Mouse (Mus musculus) limb, embryonic 13.5 days (tissue): ENCODE measurements around the gene Krt78. TPM values are rescaled to one million over a fixed set of nuclear protein-coding genes. Genes with fewer than 3 reads are reported as not detected.
"Not testable (repeated sequence)": the region's sequence is repeated elsewhere in the genome, so short reads cannot be mapped to it uniquely, and the experiment has no call there.

Source experiments
- ATAC-seq: fragments of 200-750 bp; cut with Nextera tagmentation; 2 replicates; pipeline ENCODE4 v1.8.0; 2017; ENCODE audit warnings: low read depth, moderate number of reproducible peaks, moderate TSS enrichment; ENCODE audit not compliant: low FRiP score
- H3K27ac ChIP-seq: fragments of 300-500 bp; sonication (generic); 2 replicates; pipeline ENCODE4 v1.5.1; 2015; ENCODE audit warnings: inconsistent platforms, mild to moderate bottlenecking, moderate library complexity
- H3K27me3 ChIP-seq: fragments of 300-500 bp; sonication (generic); 2 replicates; pipeline ENCODE4 v1.6.1; 2015; ENCODE audit warnings: mild to moderate bottlenecking, inconsistent platforms
- H3K36me3 ChIP-seq: fragments of 300-500 bp; sonication (generic); 2 replicates; pipeline ENCODE4 v1.6.1; 2015; ENCODE audit warnings: inconsistent platforms, mild to moderate bottlenecking, moderate library complexity
- H3K4me1 ChIP-seq: fragments of 300-500 bp; sonication (generic); 2 replicates; pipeline ENCODE4 v1.6.1; 2015; ENCODE audit warnings: inconsistent platforms
- H3K4me2 ChIP-seq: fragments of 300-500 bp; sonication (generic); replicated peaks from 2 replicates; pipeline ENCODE4 v1.6.1; 2015; ENCODE audit warnings: inconsistent platforms, mild to moderate bottlenecking, moderate library complexity
- H3K4me3 ChIP-seq: fragments of 300-500 bp; sonication (generic); 2 replicates; pipeline ENCODE4 v1.5.1; 2015; ENCODE audit warnings: moderate library complexity, mild to moderate bottlenecking, inconsistent platforms
- H3K9ac ChIP-seq: fragments of 300-500 bp; sonication (generic); 2 replicates; pipeline ENCODE4 v1.6.1; 2015; ENCODE audit warnings: mild to moderate bottlenecking, inconsistent platforms
- H3K9me3 ChIP-seq: fragments of 300-500 bp; sonication (generic); 2 replicates; pipeline ENCODE4 v1.6.1; 2016; ENCODE audit warnings: inconsistent platforms
- WGBS: fragments of 180-500 bp; shearing (Covaris S2); methylation state at CpG from one replicate; pipeline ENCODE4 v1.1.7; 2015; 5-methylcytosine and 5-hydroxymethylcytosine counted together
- polyA plus RNA-seq: library from polyadenylated mRNA; unstranded; fragments of >200 nt; fragmentation: Nextera tagmentation; extraction: Ambion mirVana; gene quantifications from 2 replicates; pipeline ENCODE4 v1.2.1, GENCODE M21; 2015

The Krt78 gene
- 0.06 TPM in 1 of 2 replicates, not detected in the other for polyA plus RNA-seq

- Histone ChIP-seq H3K27me3 (no peaks in the 10 kb centered on the region), H3K9me3 (no peaks in the 10 kb centered on the region), H3K27ac (no peak within 1 kb of the TSS), H3K4me2 (no peak within 1 kb of the TSS), H3K4me1 (no peaks in the 10 kb centered on the region), H3K36me3 (no peaks in the 10 kb centered on the region), H3K4me3 (no peak within 1 kb of the TSS), H3K9ac (no peak within 1 kb of the TSS)
- no peak for ATAC-seq
- WGBS = 86% methylated on average over 9 of the region's 9 CpGs
Observed at GRCm38 (mm10) chr15:101954187-101954586, at the start of gene Krt78. Krt78 (minus strand) TSS chr15:101954287.

GRCm38 (mm10) chr15:102003516-102003915 is 49.4 kb upstream of the Krt78 start:
- H3K9ac ChIP-seq = peak overlapping the region; percentile 61; the same call in 1 of the 2 replicates
- 19% methylated on average over 12 of the region's 12 CpGs for WGBS
- peaks cover 66% of the 10 kb centered on the region for H3K27me3 ChIP-seq
- ATAC-seq = no peak
- peak overlapping the region; percentile 63 for H3K4me2 ChIP-seq
- no peaks in the 10 kb centered on the region for H3K36me3 ChIP-seq
- no peak overlapping the region for H3K27ac ChIP-seq
- no peaks in the 10 kb centered on the region for H3K9me3 ChIP-seq
- peaks cover 31% of the 10 kb centered on the region for H3K4me1 ChIP-seq
- peak overlapping the region; percentile 39 for H3K4me3 ChIP-seq

DNA sequence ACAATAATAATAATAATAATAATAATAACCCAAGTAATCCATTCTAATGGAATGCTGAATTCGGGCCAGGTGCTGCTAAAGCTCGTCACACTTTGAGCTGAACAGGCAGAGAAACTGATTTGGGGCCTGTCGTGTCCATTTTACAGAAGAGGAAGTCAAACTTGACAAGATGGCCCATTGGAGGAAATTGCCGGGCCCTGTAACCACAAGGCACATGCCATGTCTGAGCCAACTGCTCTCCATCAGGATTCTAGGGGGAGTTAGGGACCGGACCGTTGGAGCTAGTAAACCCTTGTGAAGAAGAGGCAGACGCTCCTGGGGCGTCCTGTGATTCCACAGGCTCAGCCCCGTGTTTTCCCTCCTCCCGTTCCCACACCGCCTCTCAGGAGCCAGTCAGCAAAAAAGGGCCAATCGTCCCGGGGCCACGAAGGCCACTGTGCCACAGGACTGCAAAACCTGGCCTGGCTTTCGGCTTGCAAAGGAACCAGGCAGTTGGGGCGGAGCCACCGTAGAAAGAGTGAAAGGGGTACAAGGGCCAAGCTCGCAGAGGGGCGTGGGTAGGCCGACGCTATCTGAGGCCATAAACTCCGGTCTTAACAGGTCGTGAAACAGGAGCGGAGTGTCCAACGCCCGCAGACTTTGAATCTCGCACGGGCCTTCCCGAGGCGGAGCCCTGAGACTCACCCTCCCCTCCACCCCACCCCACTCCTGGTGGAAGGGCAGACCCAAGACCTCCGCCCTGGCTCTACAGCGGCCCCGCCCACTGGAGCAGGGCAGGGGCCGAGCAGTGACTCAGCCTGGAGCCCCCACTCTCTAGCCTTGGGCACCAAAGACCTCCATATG is 48.8 kb upstream of the Krt78 start:
- ATAC-seq = peak; percentile 64; the same call in 1 of the 2 replicates
- Histone ChIP-seq H3K4me2 (peak overlapping the region; percentile 63), H3K9ac (peak overlapping the region; percentile 61), H3K9me3 (no peaks in the 10 kb centered on the region), H3K27ac (no peak overlapping the region), H3K36me3 (no peaks in the 10 kb centered on the region), H3K4me3 (peak overlapping the region; percentile 39), H3K4me1 (peaks cover 31% of the 10 kb centered on the region), H3K27me3 (peaks cover 62% of the 10 kb centered on the region)
- WGBS = 3% methylated on average over 34 of the region's 34 CpGs

- Histone ChIP-seq H3K4me1 (peaks cover 13% of the 10 kb centered on the region), H3K4me2 (no peak overlapping the region), H3K27me3 (peaks cover 41% of the 10 kb centered on the region), H3K27ac (no peak overlapping the region), H3K9ac (no peak overlapping the region), H3K9me3 (peaks cover 3% of the 10 kb centered on the region; the same call in 1 of the 2 replicates), H3K4me3 (no peak overlapping the region), H3K36me3 (no peaks in the 10 kb centered on the region)
- ATAC-seq = no peak
- WGBS = 89% methylated on average over 11 of the region's 11 CpGs
Observed at GRCm38 (mm10) chr15:101999676-102000335, 45.7 kb upstream of the Krt78 start.

DNA sequence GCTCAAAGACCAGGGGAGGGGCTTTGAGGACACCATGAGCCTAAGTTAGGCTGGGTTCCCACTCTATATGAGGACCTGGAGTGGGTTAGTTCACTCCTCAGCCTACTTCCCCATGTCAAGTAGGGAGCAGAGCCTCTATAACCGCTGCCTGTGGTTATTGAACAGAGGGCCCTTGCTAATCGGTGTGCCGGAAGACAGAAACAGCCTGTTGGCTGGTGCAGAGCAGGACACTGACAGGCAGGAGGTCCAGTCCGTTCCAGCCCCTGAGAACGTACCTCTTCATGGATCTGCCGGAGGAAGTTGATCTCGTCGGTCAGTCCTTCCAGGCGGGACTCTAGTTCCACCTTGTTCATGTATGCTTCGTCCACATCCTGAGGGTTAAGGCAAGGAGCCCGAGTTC is 45.1 kb upstream of the Krt78 start:
- Histone ChIP-seq H3K9me3 (peaks cover 3% of the 10 kb centered on the region; the same call in 1 of the 2 replicates), H3K4me2 (no peak overlapping the region), H3K4me1 (peaks cover 13% of the 10 kb centered on the region), H3K27me3 (peaks cover 34% of the 10 kb centered on the region), H3K36me3 (no peaks in the 10 kb centered on the region), H3K9ac (no peak overlapping the region), H3K27ac (no peak overlapping the region), H3K4me3 (no peak overlapping the region)
- ATAC-seq = no peak
- 90% methylated on average over 11 of the region's 11 CpGs for WGBS

DNA sequence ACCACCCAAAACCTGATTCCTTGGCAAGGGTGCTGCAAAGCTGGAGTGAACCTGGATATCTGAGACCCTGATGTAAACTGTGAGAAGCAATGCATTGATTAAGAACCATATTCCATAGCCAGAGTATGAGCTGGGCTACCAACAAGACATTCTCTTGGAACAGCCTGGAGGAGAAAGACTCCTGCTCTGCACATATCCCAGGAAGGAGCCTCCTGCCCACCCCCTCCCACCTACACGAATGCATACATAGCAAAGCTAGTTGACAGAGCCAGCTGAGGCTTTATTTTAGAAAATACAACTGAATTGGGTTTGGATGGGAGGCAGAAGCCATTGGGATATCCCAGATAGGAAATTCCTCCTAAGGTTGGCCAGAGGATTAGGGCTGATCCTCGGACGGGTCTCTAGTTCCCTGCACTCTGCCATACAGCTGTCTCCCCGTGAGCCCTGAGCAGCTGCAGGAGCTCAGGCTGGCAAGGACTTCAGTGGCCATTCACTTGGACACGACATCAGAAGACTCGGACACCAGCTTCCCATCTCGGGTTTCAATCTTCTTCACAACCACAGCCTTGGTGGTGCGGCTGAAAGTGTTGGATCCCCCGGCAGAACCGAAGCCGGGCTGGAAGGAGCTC is 42.5 kb upstream of the Krt78 start:
- not testable (repeated sequence) for H3K9ac ChIP-seq
- 72% methylated on average over 11 of the region's 11 CpGs for WGBS

GRCm38 (mm10) chr15:101995484-101996236 is 41.6 kb upstream of the Krt78 start:
- no peak overlapping the region for H3K9ac ChIP-seq
- H3K27ac ChIP-seq = no peak overlapping the region; the same call in 1 of the 2 replicates
- WGBS = 88% methylated on average over 4 of the region's 4 CpGs
- 0 out of 2 replicates have a peak, but pooled peaks cover 3% of the 10 kb centered on the region for H3K27me3 ChIP-seq
- ATAC-seq = no peak
- no peaks in the 10 kb centered on the region for H3K36me3 ChIP-seq
- no peak overlapping the region for H3K4me2 ChIP-seq
- H3K4me3 ChIP-seq = no peak overlapping the region
- no peaks in the 10 kb centered on the region for H3K4me1 ChIP-seq
- peaks cover 3% of the 10 kb centered on the region; the same call in 1 of the 2 replicates for H3K9me3 ChIP-seq

More for the DNA sequence above, 42.5 kb upstream of the Krt78 start:
- not testable (repeated sequence) for H3K4me1 ChIP-seq, H3K4me3 ChIP-seq, H3K36me3 ChIP-seq, H3K4me2 ChIP-seq, H3K27ac ChIP-seq, H3K27me3 ChIP-seq, H3K9me3 ChIP-seq
- peak; percentile 80 for ATAC-seq

DNA sequence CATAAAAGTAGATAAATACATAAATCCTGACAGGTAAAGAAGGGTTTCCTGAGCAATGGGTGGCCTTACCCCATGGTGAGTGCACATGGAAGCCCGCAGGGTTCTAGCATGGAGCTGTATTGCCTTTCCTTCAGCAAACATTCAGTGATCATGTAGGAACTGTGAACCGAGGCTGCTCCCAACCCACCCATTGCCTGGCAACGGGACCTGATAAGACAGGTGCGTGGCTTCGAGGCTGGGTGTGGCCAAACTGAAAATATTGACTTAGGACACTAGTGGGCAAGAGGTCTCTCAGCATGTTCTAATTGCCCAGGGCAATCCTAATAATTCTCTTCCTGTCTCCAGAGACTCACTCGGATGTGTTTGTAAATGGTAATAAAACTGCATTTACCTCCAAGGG is 40.3 kb upstream of the Krt78 start:
- Histone ChIP-seq H3K4me2 (no peak overlapping the region), H3K4me3 (no peak overlapping the region), H3K27me3 (no peaks in the 10 kb centered on the region), H3K4me1 (no peaks in the 10 kb centered on the region), H3K27ac (no peak overlapping the region), H3K9ac (no peak overlapping the region), H3K36me3 (no peaks in the 10 kb centered on the region), H3K9me3 (peaks cover 3% of the 10 kb centered on the region; the same call in 1 of the 2 replicates)
- ATAC-seq = no peak
- 82% methylated on average over 6 of the region's 6 CpGs for WGBS

- no peak overlapping the region for H3K9ac ChIP-seq
- ATAC-seq = no peak
- 83% methylated on average over 6 of the region's 6 CpGs for WGBS
Observed at GRCm38 (mm10) chr15:101990946-101991345, 36.9 kb upstream of the Krt78 start.

GRCm38 (mm10) chr15:101988714-101989113 is 34.6 kb upstream of the Krt78 start:
- H3K9me3 ChIP-seq = no peaks in the 10 kb centered on the region
- no peak overlapping the region for H3K9ac ChIP-seq
- H3K4me3 ChIP-seq = no peak overlapping the region
- no peaks in the 10 kb centered on the region for H3K36me3 ChIP-seq
- WGBS = 62% methylated on average over 8 of the region's 8 CpGs
- H3K4me1 ChIP-seq = peaks cover 6% of the 10 kb centered on the region; the same call in 1 of the 2 replicates
- H3K27ac ChIP-seq = no peak overlapping the region
- ATAC-seq = no peak
- H3K27me3 ChIP-seq = 0 out of 2 replicates have a peak, but pooled peaks cover 3% of the 10 kb centered on the region
- no peak overlapping the region for H3K4me2 ChIP-seq

More at GRCm38 (mm10) chr15:101990946-101991345, 36.9 kb upstream of the Krt78 start:
- no peaks in the 10 kb centered on the region for H3K36me3 ChIP-seq
- 0 out of 2 replicates have a peak, but pooled peaks cover 3% of the 10 kb centered on the region for H3K27me3 ChIP-seq
- 0 out of 2 replicates have a peak, but pooled peaks cover 3% of the 10 kb centered on the region for H3K4me1 ChIP-seq
- H3K4me3 ChIP-seq = no peak overlapping the region
- no peak overlapping the region for H3K4me2 ChIP-seq
- H3K9me3 ChIP-seq = peaks cover 3% of the 10 kb centered on the region; the same call in 1 of the 2 replicates
- no peak overlapping the region for H3K27ac ChIP-seq

GRCm38 (mm10) chr15:101988119-101988518 is 34.0 kb upstream of the Krt78 start:
- Histone ChIP-seq H3K9ac (no peak overlapping the region), H3K27ac (no peak overlapping the region), H3K9me3 (no peaks in the 10 kb centered on the region), H3K4me1 (peaks cover 8% of the 10 kb centered on the region; the same call in 1 of the 2 replicates), H3K4me2 (0 out of 2 replicates have a peak overlapping the region, but pooled peaks have one; percentile 17), H3K27me3 (0 out of 2 replicates have a peak, but pooled peaks cover 3% of the 10 kb centered on the region), H3K36me3 (no peaks in the 10 kb centered on the region), H3K4me3 (no peak overlapping the region)
- ATAC-seq = no peak; the same call in 1 of the 2 replicates
- under 1% methylated on average over 10 of the region's 10 CpGs for WGBS
